Mouse (Mus musculus) forebrain, embryonic 14.5 days (tissue): ENCODE results near the gene Sipa1l1. TPM values are rescaled to one million over a fixed set of nuclear protein-coding genes. Genes with fewer than 3 reads are reported as not detected.

ENCODE experiments used
- ATAC-seq: fragments of 200-750 bp; cut with Nextera tagmentation; 2 replicates; pipeline ENCODE4 v1.8.0; 2017; ENCODE audit warnings: mild to moderate bottlenecking, moderate library complexity
- DNase-seq: peaks from one replicate; pipeline ENCODE4 v3.0.0-alpha.2; 2015; ENCODE audit warnings: low spot score
- H3K27ac ChIP-seq: fragments of 300-500 bp; sonication (generic); 2 replicates; pipeline ENCODE4 v1.5.1; 2014; ENCODE audit warnings: low read depth, mild to moderate bottlenecking, control low read depth, low read length, moderate library complexity
- H3K27me3 ChIP-seq: fragments of 300-500 bp; sonication (generic); replicated peaks from 2 replicates; pipeline ENCODE4 v1.6.1; 2014; ENCODE audit warnings: low read length, control low read depth, mixed read lengths; ENCODE audit not compliant: control insufficient read depth, insufficient read depth
- H3K36me3 ChIP-seq: fragments of 300-500 bp; sonication (generic); 2 replicates; pipeline ENCODE4 v1.6.1; 2014; ENCODE audit warnings: low read length, control low read depth; ENCODE audit not compliant: control insufficient read depth, insufficient read depth
- H3K4me1 ChIP-seq: fragments of 300-500 bp; sonication (generic); 2 replicates; pipeline ENCODE4 v1.6.1; 2014; ENCODE audit warnings: antibody characterized with exemption, low read length, control low read depth; ENCODE audit not compliant: control insufficient read depth, insufficient read depth
- H3K4me2 ChIP-seq: fragments of 300-500 bp; sonication (generic); 2 replicates; pipeline ENCODE4 v1.6.1; 2014; ENCODE audit warnings: mild to moderate bottlenecking, control low read depth, low read length
- H3K4me3 ChIP-seq: fragments of 300-500 bp; sonication (generic); 2 replicates; pipeline ENCODE4 v1.5.1; 2014; ENCODE audit warnings: low read depth, low read length, control low read depth
- H3K9ac ChIP-seq: fragments of 300-500 bp; sonication (generic); 2 replicates; pipeline ENCODE4 v1.6.1; 2014; ENCODE audit warnings: mild to moderate bottlenecking, low read length, control low read depth, moderate library complexity
- H3K9me3 ChIP-seq: fragments of 300-500 bp; sonication (generic); replicated peaks from 2 replicates; pipeline ENCODE4 v1.6.1; 2016; ENCODE audit warnings: low read length, control low read depth, mixed read lengths; ENCODE audit not compliant: control insufficient read depth
- WGBS: fragments of 180-500 bp; shearing (Covaris S2); extraction: QIAGEN DNeasy Blood & Tissue Kit; methylation state at CpG from one replicate; pipeline ENCODE4 v1.1.7; 2014; 5-methylcytosine and 5-hydroxymethylcytosine counted together
- polyA plus RNA-seq: library from polyadenylated mRNA; unstranded; fragments of >200 nt; fragmentation: Nextera tagmentation; extraction: Ambion mirVana; gene quantifications from 2 replicates; pipeline ENCODE4 v1.2.1, GENCODE M21; 2014

Gene Sipa1l1
- polyA plus RNA-seq, 1 experiment from 2014 or later = 13.5 TPM

- ATAC-seq = no peak
- DNase-seq = peak; percentile 45
- Histone ChIP-seq H3K9ac (no peak overlapping the region), H3K27ac (no peak overlapping the region; the same call in 1 of the 2 replicates), H3K9me3 (no peaks in the 10 kb centered on the region), H3K4me3 (no peak overlapping the region), H3K27me3 (no peaks in the 10 kb centered on the region), H3K36me3 (no peaks in the 10 kb centered on the region), H3K4me2 (no peak overlapping the region), H3K4me1 (peaks cover 17% of the 10 kb centered on the region)
- 37% methylated on average over 8 of the region's 8 CpGs for WGBS
Measured at GRCm38 (mm10) chr12:82148328-82148930, 20.7 kb upstream of the Sipa1l1 start.

GRCm38 (mm10) chr12:82151019-82151418 is 18.1 kb upstream of the Sipa1l1 start:
- DNase-seq (no peak), ATAC-seq (no peak)
- H3K27me3 ChIP-seq = no peaks in the 10 kb centered on the region
- no peak overlapping the region for H3K4me3 ChIP-seq
- no peak overlapping the region for H3K27ac ChIP-seq
- H3K4me2 ChIP-seq = no peak overlapping the region
- no peaks in the 10 kb centered on the region for H3K36me3 ChIP-seq
- no peak overlapping the region for H3K9ac ChIP-seq
- no peaks in the 10 kb centered on the region for H3K9me3 ChIP-seq
- peaks cover 17% of the 10 kb centered on the region for H3K4me1 ChIP-seq
- 79% methylated on average over 2 of the region's 2 CpGs for WGBS

GRCm38 (mm10) chr12:82154527-82154926 is 14.6 kb upstream of the Sipa1l1 start:
- WGBS = 72% methylated on average over 4 of the region's 4 CpGs
- Histone ChIP-seq H3K36me3 (no peaks in the 10 kb centered on the region), H3K9ac (no peak overlapping the region), H3K9me3 (no peaks in the 10 kb centered on the region), H3K4me3 (no peak overlapping the region), H3K27ac (no peak overlapping the region), H3K4me2 (no peak overlapping the region), H3K27me3 (no peaks in the 10 kb centered on the region), H3K4me1 (no peaks in the 10 kb centered on the region)
- DNase-seq (no peak), ATAC-seq (no peak)

- H3K27ac ChIP-seq = no peak overlapping the region
- DNase-seq (no peak), ATAC-seq (no peak)
- H3K36me3 ChIP-seq = no peaks in the 10 kb centered on the region
- no peak overlapping the region for H3K4me3 ChIP-seq
- H3K4me1 ChIP-seq = no peaks in the 10 kb centered on the region
- WGBS = 94% methylated on average over 16 of the region's 16 CpGs
- H3K9me3 ChIP-seq = no peaks in the 10 kb centered on the region
- no peak overlapping the region for H3K4me2 ChIP-seq
- H3K27me3 ChIP-seq = no peaks in the 10 kb centered on the region
- no peak overlapping the region for H3K9ac ChIP-seq
Measured at GRCm38 (mm10) chr12:82158516-82158915, 10.6 kb upstream of the Sipa1l1 start.

GRCm38 (mm10) chr12:82159372-82159771 is 9.7 kb upstream of the Sipa1l1 start:
- Histone ChIP-seq H3K4me3 (no peak overlapping the region), H3K9ac (no peak overlapping the region), H3K27me3 (no peaks in the 10 kb centered on the region), H3K4me1 (no peaks in the 10 kb centered on the region), H3K27ac (no peak overlapping the region), H3K9me3 (no peaks in the 10 kb centered on the region), H3K36me3 (no peaks in the 10 kb centered on the region), H3K4me2 (no peak overlapping the region)
- DNase-seq = no peak
- ATAC-seq = no peak
- WGBS = 98% methylated on average over 3 of the region's 3 CpGs

- WGBS = 86% methylated on average over 4 of the region's 4 CpGs
- H3K4me2 ChIP-seq = peak overlapping the region; percentile 46; the same call in 1 of the 2 replicates
- no peak for ATAC-seq
Measured at GRCm38 (mm10) chr12:82165651-82166050, 3.5 kb upstream of the Sipa1l1 start.

GRCm38 (mm10) chr12:82166101-82166571 is 3.0 kb upstream of the Sipa1l1 start:
- Histone ChIP-seq H3K4me3 (peak overlapping the region; percentile 8), H3K4me1 (peaks cover 16% of the 10 kb centered on the region), H3K27ac (peak overlapping the region; percentile 36; the same call in 1 of the 2 replicates), H3K27me3 (no peaks in the 10 kb centered on the region), H3K36me3 (no peaks in the 10 kb centered on the region), H3K9me3 (no peaks in the 10 kb centered on the region), H3K4me2 (peak overlapping the region; percentile 46), H3K9ac (peak overlapping the region; percentile 37; the same call in 1 of the 2 replicates)
- ATAC-seq (no peak), DNase-seq (peak; percentile 54)
- WGBS = 10% methylated on average over 14 of the region's 14 CpGs

More at GRCm38 (mm10) chr12:82165651-82166050, 3.5 kb upstream of the Sipa1l1 start:
- Histone ChIP-seq H3K36me3 (no peaks in the 10 kb centered on the region), H3K9ac (0 out of 2 replicates have a peak overlapping the region, but pooled peaks have one; percentile 37), H3K4me3 (no peak overlapping the region), H3K27ac (no peak overlapping the region), H3K27me3 (no peaks in the 10 kb centered on the region), H3K4me1 (peaks cover 11% of the 10 kb centered on the region), H3K9me3 (no peaks in the 10 kb centered on the region)
- no peak for DNase-seq

GRCm38 (mm10) chr12:82169571-82170431 is 681 bp downstream of the Sipa1l1 start:
- H3K9me3 ChIP-seq = no peaks in the 10 kb centered on the region
- DNase-seq (peak; percentile 85), ATAC-seq (peak; percentile 68)
- H3K27me3 ChIP-seq = no peaks in the 10 kb centered on the region
- peak overlapping the region; percentile 95 for H3K27ac ChIP-seq
- H3K4me2 ChIP-seq = peak overlapping the region; percentile 91
- peak overlapping the region; percentile 91 for H3K9ac ChIP-seq
- H3K36me3 ChIP-seq = no peaks in the 10 kb centered on the region
- H3K4me1 ChIP-seq = peaks cover 23% of the 10 kb centered on the region
- WGBS = under 1% methylated on average over 85 of the region's 109 CpGs
- H3K4me3 ChIP-seq = peak overlapping the region; percentile 86
